Mouse (Mus musculus) olfactory bulb, adult 2 months (tissue): ENCODE measurements at regions not wholly inside any gene's neighbourhood (a gene's known extent, or its start where the extent isn't known, plus 50 kb on each side); places are given as distances from the start of the nearest gene placed in this dataset.

Source experiments
- CTCF ChIP-seq: fragments of 200-500 bp; IDR thresholded peaks from 2 replicates; pipeline ENCODE4 v1.5.1; 2012; ENCODE audit warnings: low read depth, mild to moderate bottlenecking, low read length, moderate library complexity; ENCODE audit not compliant: insufficient read depth
- POLR2A ChIP-seq: fragments of 200-500 bp; IDR thresholded peaks from 2 replicates; pipeline ENCODE4 v1.6.1; 2012; ENCODE audit warnings: mild to moderate bottlenecking, low read depth, low read length, moderate library complexity; ENCODE audit not compliant: insufficient read depth

DNA sequence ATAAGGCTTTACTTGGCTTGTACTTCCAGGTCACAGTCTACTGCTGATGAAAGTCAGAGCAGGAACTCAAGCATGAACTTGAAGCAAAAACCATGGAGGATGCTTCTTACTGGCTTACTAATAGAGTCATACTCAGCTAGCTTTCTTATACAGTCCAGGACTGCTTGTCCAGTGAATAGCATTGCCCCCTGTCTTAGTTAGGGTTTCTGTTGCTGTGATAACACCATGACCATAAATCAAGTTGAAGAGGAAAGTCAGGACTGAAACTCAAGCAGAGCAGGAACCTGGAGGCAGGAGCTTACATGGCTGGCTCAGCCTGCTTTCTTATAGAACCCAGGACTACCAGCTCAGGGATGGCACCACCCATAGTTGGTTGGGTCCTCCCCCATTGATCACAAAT lies 602.9 kb upstream of the Auts2 start:
- TF ChIP-seq POLR2A (no peak), CTCF (no peak)
